ENCODE assay signal across 8 mouse cellular contexts in the genomic region with DNA sequence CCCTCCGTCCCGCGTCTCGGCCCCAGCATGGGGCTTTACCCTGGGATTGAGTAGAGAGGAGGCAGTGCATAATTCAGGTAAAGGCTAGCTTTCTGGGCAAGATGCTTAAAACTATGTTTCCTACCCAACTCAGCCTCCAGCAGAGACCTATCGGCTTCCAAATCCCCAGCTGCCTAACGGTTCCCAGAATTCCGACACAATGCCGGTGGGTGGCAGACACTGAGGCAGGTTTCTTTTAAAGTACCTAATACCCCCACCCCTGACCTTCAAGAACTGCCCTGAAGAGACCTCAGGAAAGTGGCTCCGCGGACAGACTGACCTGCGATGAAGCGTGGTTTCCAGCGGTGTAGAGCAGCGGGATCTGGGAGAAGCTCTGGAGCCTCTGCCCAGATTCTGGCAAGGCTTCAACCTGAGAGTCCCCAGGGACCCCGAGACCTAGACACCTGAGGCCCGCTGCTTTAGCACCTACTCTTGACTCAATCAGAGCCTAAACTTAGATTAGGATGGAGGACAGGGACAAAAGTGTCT. TPM values are rescaled to one million over a fixed set of nuclear protein-coding genes. Genes with fewer than 3 reads are reported as not detected.
DNase-seq lines count a peak whose midpoint lies in the region; ATAC-seq and TF ChIP-seq lines count a peak whose summit lies in the region.

No protein-coding gene starts in this region.

- TF ChIP-seq POLR2A in heart, adult 2 months (IDR thresholded peaks at IDR 0.05; ENCODE audit: insufficient read depth, low read depth, low read length): no peak
- TF ChIP-seq POLR2A in cortical plate, adult 2 months (IDR thresholded peaks at IDR 0.05; ENCODE audit: extremely low read depth, insufficient read depth, low read length): no peak
- no peak for TF ChIP-seq POLR2A in lung, adult 2 months (IDR thresholded peaks at IDR 0.05; ENCODE audit: borderline replicate concordance, extremely low read depth, low read depth, low read length)

- no peaks in the 10 kb centered on the region for H3K36me3 ChIP-seq in heart, adult 2 months (ENCODE audit: control insufficient read depth, insufficient read depth, low read length)
- H3K36me3 ChIP-seq in hindbrain, embryonic 14.5 days (replicated peaks; ENCODE audit: control insufficient read depth, insufficient read depth): no peaks in the 10 kb centered on the region
- no peaks in the 10 kb centered on the region for H3K36me3 ChIP-seq in midbrain, embryonic 16.5 days (ENCODE audit: control insufficient read depth, insufficient read depth, low read length)

- DNase-seq in heart, adult 2 months: peak; percentile 12 to 46
- no peak for DNase-seq in heart, postnatal 4 days
- DNase-seq in hindbrain, embryonic 14.5 days (ENCODE audit: low spot score): no peak
- no peak for DNase-seq in left cerebral cortex, adult 2 months (ENCODE audit: extremely low spot score in 1 of 2, low spot score in 2 of 2)
- no peak for DNase-seq in c-Kit-positive CD71-positive TER-119-positive erythroid progenitor cells, embryonic 14.5 days (ENCODE audit: low spot score)
- no peak for DNase-seq in lung, adult 2 months

- no peak for ATAC-seq in hindbrain, embryonic 14.5 days (ENCODE audit: low FRiP score)
- ATAC-seq in midbrain, embryonic 16.5 days: no peak

- H3K9ac ChIP-seq in heart, adult 2 months (ENCODE audit: low read depth, low read length): peak overlapping the region; percentile 1; the same call in 1 of the 2 replicates
- H3K9ac ChIP-seq in hindbrain, embryonic 14.5 days: peak overlapping the region; percentile 41; the same call in 1 of the 2 replicates
- H3K9ac ChIP-seq in midbrain, embryonic 16.5 days (ENCODE audit: low read depth, low read length): no peak overlapping the region

- intact Hi-C loops in heart, adult 2 months (cut with DNase I): loop anchor here (5.0 kb wide), 1 partner anchor 607 kb away; no protein-coding TSS in a partner anchor
- intact Hi-C loops in left cerebral cortex, adult 2 months (cut with DNase I): no loop called here

- peak overlapping the region; percentile 85 for H3K4me2 ChIP-seq in hindbrain, embryonic 14.5 days (replicated peaks)
- H3K4me2 ChIP-seq in midbrain, embryonic 16.5 days (ENCODE audit: low read length): peak overlapping the region; percentile 95

- H3K4me1 ChIP-seq in heart, adult 2 months (ENCODE audit: control insufficient read depth, insufficient read depth, low read length): peaks cover 1% of the 10 kb centered on the region; the same call in 1 of the 2 replicates
- no peaks in the 10 kb centered on the region for H3K4me1 ChIP-seq in cortical plate, adult 2 months (ENCODE audit: control insufficient read depth, insufficient read depth, low read length)
- peaks cover 23% of the 10 kb centered on the region for H3K4me1 ChIP-seq in hindbrain, embryonic 14.5 days (replicated peaks; ENCODE audit: control insufficient read depth, insufficient read depth, low read length)
- H3K4me1 ChIP-seq in midbrain, embryonic 16.5 days (ENCODE audit: control insufficient read depth, insufficient read depth, low read length): peaks cover 27% of the 10 kb centered on the region
- peaks cover 11% of the 10 kb centered on the region; the same call in 1 of the 2 replicates for H3K4me1 ChIP-seq in lung, adult 2 months (ENCODE audit: control insufficient read depth, insufficient read depth, low read length)

- peaks cover 14% of the 10 kb centered on the region for H3K27me3 ChIP-seq in heart, adult 2 months (ENCODE audit: control insufficient read depth, insufficient read depth, low read length)
- H3K27me3 ChIP-seq in hindbrain, embryonic 14.5 days (ENCODE audit: control insufficient read depth, insufficient read depth, low read length): peaks cover 68% of the 10 kb centered on the region
- peaks cover 44% of the 10 kb centered on the region for H3K27me3 ChIP-seq in midbrain, embryonic 16.5 days (ENCODE audit: control insufficient read depth, insufficient read depth, low read depth, low read length)

- no peak for TF ChIP-seq EP300 in heart, adult 2 months (IDR thresholded peaks at IDR 0.05; ENCODE audit: insufficient read depth, low read depth, low read length)

- TF ChIP-seq CTCF in heart, adult 2 months (IDR thresholded peaks at IDR 0.05): no peak
- no peak for TF ChIP-seq CTCF in cortical plate, adult 2 months (IDR thresholded peaks at IDR 0.05; ENCODE audit: extremely low read depth, insufficient read depth, low read length)
- no peak for TF ChIP-seq CTCF in left cerebral cortex, adult 2 months (IDR thresholded peaks at IDR 0.05)
- TF ChIP-seq CTCF in lung, adult 2 months (IDR thresholded peaks at IDR 0.05; ENCODE audit: insufficient read depth, low read length): no peak

- H3K4me3 ChIP-seq in heart, adult 2 months: peak overlapping the region; percentile 45
- peak overlapping the region; percentile 15 for H3K4me3 ChIP-seq in cortical plate, adult 2 months (ENCODE audit: insufficient read depth, low read length)
- H3K4me3 ChIP-seq in hindbrain, embryonic 14.5 days (replicated peaks; ENCODE audit: low read length): peak overlapping the region; percentile 41
- peak overlapping the region; percentile 52 for H3K4me3 ChIP-seq in midbrain, embryonic 16.5 days (ENCODE audit: low read depth, low read length)
- H3K4me3 ChIP-seq in left cerebral cortex, adult 2 months: no peak overlapping the region
- no peak overlapping the region for H3K4me3 ChIP-seq in lung, adult 2 months (replicated peaks; ENCODE audit: extremely low read depth, low read depth, low read length)

- 3% methylated on average over 16 of the region's 16 CpGs for WGBS in heart, adult 2 months
- 0% methylated on average over 16 of the region's 16 CpGs for WGBS in hindbrain, embryonic 14.5 days
- WGBS in midbrain, embryonic 16.5 days: under 1% methylated on average over 16 of the region's 16 CpGs
- WGBS in lung, adult 2 months: 6% methylated on average over 16 of the region's 16 CpGs

- H3K27ac ChIP-seq in heart, adult 2 months: peak overlapping the region; percentile 47
- no peak overlapping the region for H3K27ac ChIP-seq in cortical plate, adult 2 months (ENCODE audit: insufficient read depth, low read length)
- no peak overlapping the region for H3K27ac ChIP-seq in hindbrain, embryonic 14.5 days
- no peak overlapping the region for H3K27ac ChIP-seq in midbrain, embryonic 16.5 days (ENCODE audit: low read length)
- no peak overlapping the region for H3K27ac ChIP-seq in left cerebral cortex, adult 2 months

- H3K9me3 ChIP-seq in hindbrain, embryonic 14.5 days (ENCODE audit: control insufficient read depth, low read length): no peaks in the 10 kb centered on the region
- H3K9me3 ChIP-seq in midbrain, embryonic 16.5 days (replicated peaks; ENCODE audit: control insufficient read depth, low read length, poor library complexity, severe bottlenecking): no peaks in the 10 kb centered on the region

- H3K79me2 ChIP-seq in heart, adult 2 months (replicated peaks; ENCODE audit: control insufficient read depth, insufficient read depth, low read length): no peaks in the 10 kb centered on the region

RNA-seq across cellular contexts. Expression of gene Cyp1b1, which starts 0.4 kb away (rescaled TPM):
- total RNA-seq in heart, adult 2 months (2021): 1 to 10 TPM; 5.1 to 5.9 TPM
- 4.0 and 4.6 TPM in 2 replicates for polyA plus RNA-seq in heart, adult 2 months (2012; rRNA removed)
- total RNA-seq in heart, postnatal 4 days (2021): 1 to 10 TPM; 4.4 to 4.7 TPM
- polyA plus RNA-seq in cortical plate, adult 2 months (2012; rRNA removed): 1.5 and 2.0 TPM in 2 replicates
- 11.9 and 12.4 TPM in 2 replicates for polyA plus RNA-seq in hindbrain, embryonic 14.5 days (2014; fragmentation: Nextera tagmentation; extraction: Ambion mirVana)
- 4.8 and 5.0 TPM in 2 replicates for polyA plus RNA-seq in midbrain, embryonic 16.5 days (2015; fragmentation: Nextera tagmentation; extraction: Ambion mirVana)
- 1 to 10 TPM; 3.6 to 4.1 TPM for total RNA-seq in left cerebral cortex, adult 2 months (2021)
- 7.3 and 9.5 TPM in 2 replicates for polyA plus RNA-seq in lung, adult 2 months (2012; rRNA removed)

Comparison
In these comparisons a context has a peak if more than half of its experiments do, and no peak if none do; other contexts are left out.
1. DNase-seq: peak in heart, adult 2 months (2 of 2); none in heart, postnatal 4 days (single experiment), hindbrain, embryonic 14.5 days (single experiment), left cerebral cortex, adult 2 months (0 of 2), c-Kit-positive CD71-positive TER-119-positive erythroid progenitor cells, embryonic 14.5 days (single experiment) and lung, adult 2 months (single experiment).
2. H3K4me3 ChIP-seq: peak in heart, adult 2 months (single experiment), cortical plate, adult 2 months (single experiment), hindbrain, embryonic 14.5 days (single experiment) and midbrain, embryonic 16.5 days (single experiment); none in left cerebral cortex, adult 2 months (single experiment) and lung, adult 2 months (single experiment).